Mouse (Mus musculus) mesoderm, embryonic 11.5 days (tissue): Measurements from ENCODE around the gene Clybl.

Experiments used
- DNase-seq: peaks from one replicate; pipeline ENCODE4 v3.0.0-alpha.2; 2012; ENCODE audit warnings: low read depth, low spot score

Clybl gene

GRCm38 (mm10) chr14:122359136-122359905, 177.8 kb downstream of the Clybl start:
- DNase-seq = no peak

GRCm38 (mm10) chr14:122361807-122362206, 180.3 kb downstream of the Clybl start:
- no peak for DNase-seq

- no peak for DNase-seq
Observed at GRCm38 (mm10) chr14:122363156-122363555, 181.7 kb downstream of the Clybl start.

GRCm38 (mm10) chr14:122364026-122364425, 182.5 kb downstream of the Clybl start:
- no peak for DNase-seq

GRCm38 (mm10) chr14:122367252-122367868, 185.9 kb downstream of the Clybl start:
- no peak for DNase-seq

GRCm38 (mm10) chr14:122367882-122368418, 186.4 kb downstream of the Clybl start:
- DNase-seq = no peak

- DNase-seq = no peak
Observed at GRCm38 (mm10) chr14:122368501-122368900, 187.0 kb downstream of the Clybl start.

GRCm38 (mm10) chr14:122371979-122372378, 190.5 kb downstream of the Clybl start:
- DNase-seq = no peak

- DNase-seq = peak; percentile 78
Observed at GRCm38 (mm10) chr14:122373458-122373857, 192.0 kb downstream of the Clybl start.

- no peak for DNase-seq
Observed at GRCm38 (mm10) chr14:122374285-122374997, 192.9 kb downstream of the Clybl start.

GRCm38 (mm10) chr14:122375070-122375811, 193.7 kb downstream of the Clybl start:
- DNase-seq = no peak

GRCm38 (mm10) chr14:122376482-122377143, 195.1 kb downstream of the Clybl start:
- no peak for DNase-seq

GRCm38 (mm10) chr14:122377681-122378080, 196.2 kb downstream of the Clybl start:
- DNase-seq = no peak

GRCm38 (mm10) chr14:122379076-122379475, 197.6 kb downstream of the Clybl start:
- no peak for DNase-seq

- DNase-seq = no peak
Observed at GRCm38 (mm10) chr14:122379996-122380395, 198.5 kb downstream of the Clybl start.

- DNase-seq = no peak
Observed at GRCm38 (mm10) chr14:122380896-122381845, 199.7 kb downstream of the Clybl start.

- no peak for DNase-seq
Observed at GRCm38 (mm10) chr14:122382281-122382680, 200.8 kb downstream of the Clybl start.

GRCm38 (mm10) chr14:122383931-122384330, 202.4 kb downstream of the Clybl start:
- DNase-seq = no peak

GRCm38 (mm10) chr14:122384447-122385237, 203.1 kb downstream of the Clybl start:
- DNase-seq = no peak
